Mouse (Mus musculus) embryonic fibroblast, embryonic 13.5 days (primary cell): ENCODE measurements at regions not wholly inside any gene's neighbourhood (a gene's known extent, or its start where the extent isn't known, plus 50 kb on each side); places are given as distances from the start of the nearest gene placed in this dataset.

Experiments used
- CTCF ChIP-seq: IDR thresholded peaks from 2 replicates; pipeline ENCODE4 v1.5.1; 2011; ENCODE audit warnings: mild to moderate bottlenecking, control low read depth, low read length, moderate library complexity, borderline replicate concordance; ENCODE audit not compliant: insufficient read depth
- POLR2A ChIP-seq: IDR thresholded peaks from 2 replicates; pipeline ENCODE4 v1.6.1; 2011; ENCODE audit warnings: low read depth, mild to moderate bottlenecking, control low read depth, low read length, moderate library complexity

- no peak for TF ChIP-seq CTCF
- TF ChIP-seq POLR2A = no peak
Measured at GRCm38 (mm10) chr11:110649575-110650210, 250.8 kb downstream of the Map2k6 start.
